Mouse (Mus musculus) bone marrow macrophage, adult 2 months (primary cell): Measurements from ENCODE around the gene Gabpb2.

Source experiments
- CTCF ChIP-seq: IDR thresholded peaks from 2 replicates; pipeline ENCODE4 v1.5.1; 2012; ENCODE audit warnings: low read depth, mild to moderate bottlenecking, low read length, moderate library complexity
- POLR2A ChIP-seq: IDR thresholded peaks from 2 replicates; pipeline ENCODE4 v1.6.1; 2012; ENCODE audit warnings: mild to moderate bottlenecking, low read depth, low read length, borderline replicate concordance

GRCm38 (mm10) chr3:95239971-95240370 lies 22.3 kb upstream of the Gabpb2 start:
- TF ChIP-seq POLR2A (no peak), CTCF (no peak)
